Mouse (Mus musculus) hindbrain, postnatal 0 days (tissue): ENCODE measurements around the gene Plekhh3. TPM values are rescaled to one million over a fixed set of nuclear protein-coding genes. Genes with fewer than 3 reads are reported as not detected.

ENCODE experiments used
- ATAC-seq: fragments of 200-750 bp; cut with Nextera tagmentation; 2 replicates; pipeline ENCODE4 v1.8.0; 2017; ENCODE audit warnings: mild to moderate bottlenecking, moderate TSS enrichment, moderate library complexity
- DNase-seq: peaks from one replicate; pipeline ENCODE4 v3.0.0-alpha.2; 2015; ENCODE audit warnings: low spot score
- H3K27ac ChIP-seq: fragments of 300-500 bp; sonication (generic); 2 replicates; pipeline ENCODE4 v1.5.1; 2014; ENCODE audit warnings: mild to moderate bottlenecking
- H3K27me3 ChIP-seq: fragments of 300-500 bp; sonication (generic); 2 replicates; pipeline ENCODE4 v1.6.1; 2014; ENCODE audit warnings: low read length, mixed read lengths; ENCODE audit not compliant: insufficient read depth
- H3K36me3 ChIP-seq: fragments of 300-500 bp; sonication (generic); 2 replicates; pipeline ENCODE4 v1.6.1; 2014; ENCODE audit warnings: low read length, mixed read lengths; ENCODE audit not compliant: insufficient read depth
- H3K4me1 ChIP-seq: fragments of 300-500 bp; sonication (generic); 2 replicates; pipeline ENCODE4 v1.6.1; 2014; ENCODE audit warnings: antibody characterized with exemption, low read length, mixed read lengths; ENCODE audit not compliant: insufficient read depth
- H3K4me2 ChIP-seq: fragments of 300-500 bp; sonication (generic); 2 replicates; pipeline ENCODE4 v1.6.1; 2014; ENCODE audit warnings: low read depth, mild to moderate bottlenecking, low read length, moderate library complexity, mixed read lengths
- H3K4me3 ChIP-seq: fragments of 300-500 bp; sonication (generic); 2 replicates; pipeline ENCODE4 v1.5.1; 2014; ENCODE audit warnings: low read length
- H3K9ac ChIP-seq: fragments of 300-500 bp; sonication (generic); replicated peaks from 2 replicates; pipeline ENCODE4 v1.6.1; 2014; ENCODE audit warnings: mild to moderate bottlenecking, low read length, moderate library complexity, mixed read lengths
- H3K9me3 ChIP-seq: fragments of 300-500 bp; sonication (generic); 2 replicates; pipeline ENCODE4 v1.6.1; 2016; ENCODE audit warnings: low read length, mixed read lengths
- CTCF ChIP-seq: IDR thresholded peaks from 2 replicates; pipeline ENCODE4 v1.5.1; 2016; ENCODE audit warnings: antibody characterized with exemption, control low read depth, low read depth
- WGBS: fragments of 180-500 bp; shearing (Covaris S2); extraction: QIAGEN DNeasy Blood & Tissue Kit; methylation state at CpG from one replicate; pipeline ENCODE4 v1.1.7; 2014; 5-methylcytosine and 5-hydroxymethylcytosine counted together
- polyA plus RNA-seq: library from polyadenylated mRNA; unstranded; fragments of >200 nt; fragmentation: Nextera tagmentation; extraction: Ambion mirVana; gene quantifications from 2 replicates; pipeline ENCODE4 v1.2.1, GENCODE M21; 2015
- total RNA-seq: library from RNA; depleted of rRNA; stranded (reverse); fragments of >200 nt; gene quantifications from 2 replicates; pipeline ENCODE4 v1.2.3, GENCODE M21; 2014; rRNA removed

The Plekhh3 gene
- 26.7 and 32.3 TPM in 2 replicates for total RNA-seq
- polyA plus RNA-seq, result 8.8 TPM in 2 replicates

DNA sequence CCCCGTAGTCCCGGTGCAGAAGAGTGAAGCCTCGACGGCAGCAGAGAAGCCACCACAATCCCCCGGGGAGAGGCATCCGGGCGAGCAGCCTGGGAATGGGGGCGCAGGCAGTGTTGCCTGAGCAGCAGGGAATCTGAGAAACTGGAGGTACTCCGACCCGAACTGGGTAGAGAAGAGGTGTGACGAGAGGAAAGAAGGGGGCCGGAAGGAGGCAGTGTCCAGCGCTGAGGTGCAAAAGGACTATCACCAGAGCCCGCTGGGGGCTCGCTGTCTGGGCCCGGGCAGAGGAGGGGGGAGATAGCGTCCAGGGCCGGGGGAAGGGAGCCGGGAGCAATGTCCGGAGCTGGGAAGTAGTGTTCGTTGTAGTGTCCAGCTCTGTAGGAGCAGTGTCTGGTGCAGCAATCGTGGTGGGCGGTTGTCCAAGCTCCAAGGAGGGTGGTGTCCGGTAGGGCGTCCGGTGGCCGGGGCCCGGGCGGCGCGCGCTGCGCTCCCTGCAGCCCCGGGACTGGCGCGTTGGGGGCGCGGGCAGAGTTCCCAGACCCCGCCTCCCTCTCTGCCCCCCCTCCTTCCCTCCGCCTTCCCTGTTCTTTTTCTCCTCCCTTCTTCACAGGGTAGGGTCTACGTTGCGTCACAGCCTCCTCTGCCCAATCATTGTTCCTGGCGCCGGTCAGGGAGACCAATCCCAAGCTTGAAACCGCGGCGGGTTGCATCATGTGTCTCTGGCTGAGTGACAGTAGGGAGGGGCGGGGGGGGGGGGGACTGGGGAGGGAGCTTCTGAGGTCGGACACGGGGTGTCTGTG is at the start of gene Plekhh3:
Plekhh3 (minus strand) TSS at position 541 of the 800 bp plus-strand sequence.
- Histone ChIP-seq H3K4me1 (peaks cover 34% of the 10 kb centered on the region), H3K36me3 (peaks cover 4% of the 10 kb centered on the region; the same call in 1 of the 2 replicates), H3K4me2 (peak within 1 kb of the TSS; percentile 89), H3K27ac (peak within 1 kb of the TSS; percentile 83), H3K9me3 (no peaks in the 10 kb centered on the region), H3K4me3 (peak within 1 kb of the TSS; percentile 62), H3K27me3 (peaks cover 20% of the 10 kb centered on the region; the same call in 1 of the 2 replicates), H3K9ac (peak within 1 kb of the TSS; percentile 57)
- ATAC-seq (peak; percentile 96), DNase-seq (peak; percentile 98)
- TF ChIP-seq CTCF, result peak; percentile 46
- under 1% methylated on average over 46 of the region's 50 CpGs for WGBS

DNA sequence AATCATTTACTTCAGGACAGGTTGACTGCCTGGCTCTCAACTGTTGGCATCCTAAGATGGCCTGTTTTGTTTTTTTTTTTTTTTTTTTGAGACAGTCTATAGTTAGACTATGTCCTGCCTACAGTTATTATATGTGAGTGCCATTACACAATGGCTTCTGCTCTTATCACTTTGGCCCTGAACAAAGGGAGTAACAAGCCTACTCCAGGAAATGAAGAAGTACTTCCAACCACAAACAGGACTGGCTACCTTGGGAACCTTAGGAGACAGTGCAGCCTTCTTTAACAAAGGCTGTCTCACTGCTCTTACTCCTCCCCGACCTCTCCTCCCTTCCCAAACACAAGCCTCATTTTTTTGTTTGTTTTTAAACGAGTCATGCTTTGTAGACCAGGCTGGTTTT is 49.7 kb upstream of the Plekhh3 start:
- no peak overlapping the region for H3K27ac ChIP-seq
- no peak overlapping the region for H3K4me2 ChIP-seq
- H3K36me3 ChIP-seq, result peaks cover 5% of the 10 kb centered on the region; the same call in 1 of the 2 replicates
- no peak for ATAC-seq
- no peak for TF ChIP-seq CTCF
- H3K4me3 ChIP-seq, result no peak overlapping the region
- DNase-seq, result no peak
- no peaks in the 10 kb centered on the region for H3K4me1 ChIP-seq
- WGBS, result 52% methylated on average over 2 of the region's 2 CpGs
- no peaks in the 10 kb centered on the region for H3K9me3 ChIP-seq
- H3K9ac ChIP-seq, result no peak overlapping the region
- no peaks in the 10 kb centered on the region for H3K27me3 ChIP-seq

- WGBS, result 82% methylated on average over 10 of the region's 10 CpGs
- no peak overlapping the region for H3K9ac ChIP-seq
Observed at GRCm38 (mm10) chr11:101218436-101219055, 47.4 kb upstream of the Plekhh3 start.

DNA sequence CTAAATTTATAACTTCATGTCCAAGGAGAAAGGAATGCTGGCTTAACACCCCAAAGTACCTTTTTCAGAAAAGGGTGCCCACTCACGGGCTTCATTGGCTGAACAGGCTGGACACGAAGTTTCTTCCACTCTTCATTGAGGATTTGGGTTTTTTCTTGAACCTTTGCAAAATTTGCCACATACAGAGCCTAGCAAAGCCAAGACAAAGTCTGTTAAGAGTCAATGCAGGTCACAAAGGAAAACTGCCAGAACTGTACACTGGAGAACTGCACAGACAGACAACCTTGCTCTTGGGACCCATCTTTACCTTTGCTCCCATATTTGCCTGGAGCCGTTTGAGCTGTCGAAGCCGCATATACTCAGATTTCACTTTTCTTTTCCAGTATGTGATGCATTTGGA is 45.8 kb upstream of the Plekhh3 start:
- DNase-seq (no peak), ATAC-seq (no peak)
- Histone ChIP-seq H3K27ac (no peak overlapping the region), H3K36me3 (peaks cover 36% of the 10 kb centered on the region), H3K9ac (no peak overlapping the region), H3K4me3 (no peak overlapping the region), H3K27me3 (no peaks in the 10 kb centered on the region), H3K4me1 (no peaks in the 10 kb centered on the region), H3K4me2 (no peak overlapping the region), H3K9me3 (no peaks in the 10 kb centered on the region)
- TF ChIP-seq CTCF, result no peak
- 94% methylated on average over 5 of the region's 5 CpGs for WGBS

More at GRCm38 (mm10) chr11:101218436-101219055, 47.4 kb upstream of the Plekhh3 start:
- no peak overlapping the region for H3K27ac ChIP-seq
- H3K27me3 ChIP-seq, result no peaks in the 10 kb centered on the region
- DNase-seq, result no peak
- H3K4me1 ChIP-seq, result no peaks in the 10 kb centered on the region
- no peak for ATAC-seq
- H3K9me3 ChIP-seq, result no peaks in the 10 kb centered on the region
- peaks cover 28% of the 10 kb centered on the region for H3K36me3 ChIP-seq
- H3K4me2 ChIP-seq, result no peak overlapping the region
- TF ChIP-seq CTCF, result no peak
- no peak overlapping the region for H3K4me3 ChIP-seq

DNA sequence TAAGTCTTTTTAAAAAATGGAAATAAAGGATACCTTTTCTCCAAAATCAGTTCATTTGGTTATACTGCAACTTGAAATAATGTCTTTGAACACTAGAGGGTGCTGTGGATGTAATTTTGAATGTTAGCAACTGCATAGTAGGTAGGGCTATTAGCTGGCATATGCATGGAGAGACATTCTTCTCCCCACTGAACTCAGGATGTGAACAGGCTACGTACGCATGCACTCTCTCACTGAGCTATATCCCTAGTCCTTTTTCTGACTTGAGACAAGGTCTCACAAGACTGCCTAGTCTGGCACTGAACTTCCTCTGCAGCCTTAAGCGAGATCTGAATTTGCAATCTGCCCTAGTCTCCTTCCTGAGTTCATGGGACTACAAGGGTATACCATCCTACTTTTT is 40.8 kb upstream of the Plekhh3 start:
- Histone ChIP-seq H3K4me2 (no peak overlapping the region), H3K36me3 (peaks cover 62% of the 10 kb centered on the region), H3K9ac (no peak overlapping the region), H3K9me3 (no peaks in the 10 kb centered on the region), H3K4me1 (no peaks in the 10 kb centered on the region), H3K27me3 (no peaks in the 10 kb centered on the region), H3K4me3 (no peak overlapping the region), H3K27ac (no peak overlapping the region)
- 42% methylated on average over 3 of the region's 3 CpGs for WGBS
- peak; percentile 78 for TF ChIP-seq CTCF
- peak; percentile 94 for DNase-seq
- ATAC-seq, result peak; percentile 64; the same call in 1 of the 2 replicates

- H3K4me3 ChIP-seq, result no peak overlapping the region
- H3K4me1 ChIP-seq, result no peaks in the 10 kb centered on the region
- ATAC-seq (peak; percentile 70), DNase-seq (peak; percentile 84)
- H3K27ac ChIP-seq, result no peak overlapping the region
- no peaks in the 10 kb centered on the region for H3K9me3 ChIP-seq
- whole genome bisulfite sequencing, result 17% methylated on average over 7 of the region's 7 CpGs
- peaks cover 40% of the 10 kb centered on the region for H3K36me3 ChIP-seq
- no peak overlapping the region for H3K4me2 ChIP-seq
- H3K9ac ChIP-seq, result no peak overlapping the region
- no peaks in the 10 kb centered on the region for H3K27me3 ChIP-seq
- TF ChIP-seq CTCF, result peak; percentile 91
Observed at GRCm38 (mm10) chr11:101200986-101201385, 29.8 kb upstream of the Plekhh3 start.
